Comparison of ENCODE assay signal across 28 mouse cellular contexts in the genomic region with DNA sequence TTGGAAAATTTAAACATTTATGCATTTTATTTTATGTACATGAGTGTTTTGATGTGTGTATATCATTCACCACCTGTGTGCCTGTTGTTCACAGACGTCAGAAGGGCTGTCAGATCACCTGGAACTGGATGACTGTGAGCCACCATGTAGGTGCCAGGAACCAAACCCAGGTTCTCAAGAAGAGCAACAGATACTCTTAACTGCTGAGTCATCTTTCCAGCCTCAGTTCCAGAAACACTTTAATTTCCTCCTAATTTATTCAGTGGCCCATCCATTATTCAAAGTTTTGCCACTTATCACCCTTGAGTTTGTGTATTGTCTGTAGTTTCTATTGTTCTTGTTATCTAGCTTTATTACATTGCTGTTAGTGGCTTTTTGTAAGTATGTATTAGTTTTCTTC. TPM values are rescaled to one million over a fixed set of nuclear protein-coding genes. Genes with fewer than 3 reads are reported as not detected.
DNase-seq lines count a peak whose midpoint lies in the region; ATAC-seq and TF ChIP-seq lines count a peak whose summit lies in the region.
"Had no signal": no experiment of that assay in that cellular context is flagged by ENCODE, and none has a peak within 500 bp of the region (broad histone marks: within the 10 kb centered on the region; RNA-seq: fewer than 3 reads in every experiment).

No protein-coding gene starts in this region.

- H3K4me1 ChIP-seq in liver, embryonic 11.5 days (replicated peaks; ENCODE audit: control insufficient read depth, insufficient read depth, low read length) = no peaks in the 10 kb centered on the region; the same call in 1 of the 2 replicates
- H3K4me1 ChIP-seq in liver, embryonic 16.5 days (ENCODE audit: control insufficient read depth, low read depth, low read length) = peaks cover 8% of the 10 kb centered on the region
- H3K4me1 ChIP-seq in heart, embryonic 11.5 days (ENCODE audit: control insufficient read depth, insufficient read depth, low read length) = no peaks in the 10 kb centered on the region
- no peaks in the 10 kb centered on the region for H3K4me1 ChIP-seq in midbrain, embryonic 15.5 days
- H3K4me1 ChIP-seq in hindbrain, postnatal 0 days (ENCODE audit: insufficient read depth, low read length) = no peaks in the 10 kb centered on the region
- H3K4me1 ChIP-seq: embryonic facial prominence, embryonic 12.5 days; forebrain, embryonic 10.5 days; heart, embryonic 10.5 days; heart, embryonic 15.5 days; hindbrain, embryonic 10.5 days had no signal

- H3K36me3 ChIP-seq in liver, embryonic 11.5 days (ENCODE audit: control insufficient read depth, insufficient read depth, low read length) = no peaks in the 10 kb centered on the region
- H3K36me3 ChIP-seq in liver, embryonic 16.5 days (ENCODE audit: control insufficient read depth, insufficient read depth) = no peaks in the 10 kb centered on the region
- H3K36me3 ChIP-seq in heart, embryonic 11.5 days (ENCODE audit: control insufficient read depth, insufficient read depth, low read length) = no peaks in the 10 kb centered on the region
- no peaks in the 10 kb centered on the region for H3K36me3 ChIP-seq in midbrain, embryonic 15.5 days (replicated peaks)
- H3K36me3 ChIP-seq in hindbrain, postnatal 0 days (ENCODE audit: insufficient read depth, low read length) = no peaks in the 10 kb centered on the region
- H3K36me3 ChIP-seq: embryonic facial prominence, embryonic 12.5 days; forebrain, embryonic 10.5 days; heart, embryonic 10.5 days; heart, embryonic 15.5 days; hindbrain, embryonic 10.5 days had no signal

- H3K9ac ChIP-seq in liver, embryonic 11.5 days (ENCODE audit: low read depth, low read length) = no peak overlapping the region
- H3K9ac ChIP-seq in liver, embryonic 16.5 days (ENCODE audit: low read depth, low read length) = no peak overlapping the region
- H3K9ac ChIP-seq in heart, embryonic 11.5 days (ENCODE audit: low read depth, low read length) = no peak overlapping the region
- no peak overlapping the region for H3K9ac ChIP-seq in midbrain, embryonic 15.5 days
- H3K9ac ChIP-seq in hindbrain, postnatal 0 days (replicated peaks; ENCODE audit: low read length) = no peak overlapping the region
- H3K9ac ChIP-seq: embryonic facial prominence, embryonic 12.5 days; heart, embryonic 15.5 days; hindbrain, embryonic 14.5 days had no signal

- no peak for ATAC-seq in liver, embryonic 11.5 days (replicated peaks; ENCODE audit: low FRiP score)
- peak; percentile 47 for ATAC-seq in erythroid progenitor cell, adult 5-6 weeks (replicated peaks; ENCODE audit: low FRiP score, poor library complexity, severe bottlenecking)
- ATAC-seq in liver, embryonic 16.5 days (ENCODE audit: low read depth) = 0 out of 2 replicates have a peak, but pooled peaks have one; percentile 11
- ATAC-seq in heart, embryonic 11.5 days (replicated peaks; ENCODE audit: insufficient number of reproducible peaks, low FRiP score, low TSS enrichment) = no peak
- no peak for ATAC-seq in midbrain, embryonic 15.5 days (replicated peaks)
- no peak for ATAC-seq in hindbrain, postnatal 0 days
- ATAC-seq: activated CD4-positive, CD25-positive, alpha-beta regulatory T cell, adult 4 months; CD4-positive, CD25-positive, alpha-beta regulatory T cell, adult 4 months; forebrain, embryonic 14.5 days; intestine, embryonic 16.5 days; Patski had no signal

- H3K4me3 ChIP-seq in liver, embryonic 11.5 days (ENCODE audit: low read depth, low read length) = no peak overlapping the region
- H3K4me3 ChIP-seq in liver, embryonic 16.5 days (ENCODE audit: low read depth, low read length) = peak overlapping the region; percentile 22; the same call in 1 of the 2 replicates
- no peak overlapping the region for H3K4me3 ChIP-seq in heart, embryonic 11.5 days (ENCODE audit: low read depth, low read length)
- no peak overlapping the region for H3K4me3 ChIP-seq in midbrain, embryonic 15.5 days
- H3K4me3 ChIP-seq in hindbrain, postnatal 0 days (ENCODE audit: low read length) = no peak overlapping the region
- H3K4me3 ChIP-seq: embryonic facial prominence, embryonic 12.5 days; forebrain, embryonic 10.5 days; heart, embryonic 10.5 days; heart, embryonic 15.5 days; hindbrain, embryonic 10.5 days had no signal

- DNase-seq in liver = peak; percentile 19
- no peak for DNase-seq in liver, embryonic 11.5 days (ENCODE audit: low spot score)
- DNase-seq in hindbrain, postnatal 0 days (ENCODE audit: low spot score) = no peak
- DNase-seq: adrenal gland, postnatal 14 days; B cell, adult 2 months; cerebellum, adult 2 months; cerebellum, postnatal 14 days; heart, adult 18-20 months had no signal

- no peak overlapping the region for H3K4me2 ChIP-seq in liver, embryonic 11.5 days
- no peak overlapping the region for H3K4me2 ChIP-seq in liver, embryonic 16.5 days (ENCODE audit: low read depth, low read length)
- H3K4me2 ChIP-seq in heart, embryonic 11.5 days = no peak overlapping the region
- no peak overlapping the region for H3K4me2 ChIP-seq in midbrain, embryonic 15.5 days
- H3K4me2 ChIP-seq in hindbrain, postnatal 0 days (ENCODE audit: low read depth, low read length) = no peak overlapping the region
- H3K4me2 ChIP-seq: embryonic facial prominence, embryonic 12.5 days; heart, embryonic 15.5 days; hindbrain, embryonic 14.5 days had no signal

- WGBS in liver, embryonic 11.5 days = 52% methylated on average over 1 of the region's 1 CpGs
- WGBS in liver, embryonic 16.5 days (ENCODE audit: insufficient replicate concordance) = 47% methylated on average over 1 of the region's 1 CpGs
- 59% methylated on average over 1 of the region's 1 CpGs for WGBS in heart, embryonic 11.5 days (ENCODE audit: insufficient replicate concordance)
- WGBS in midbrain, embryonic 15.5 days = 85% methylated on average over 1 of the region's 1 CpGs
- WGBS in hindbrain, postnatal 0 days = 69% methylated on average over 1 of the region's 1 CpGs

- TF ChIP-seq CTCF in hindbrain, postnatal 0 days (IDR thresholded peaks at IDR 0.05; ENCODE audit: low read depth) = no peak

- H3K9me3 ChIP-seq in liver, embryonic 11.5 days (ENCODE audit: control insufficient read depth, low read length) = no peaks in the 10 kb centered on the region
- H3K9me3 ChIP-seq in liver, embryonic 16.5 days (replicated peaks; ENCODE audit: control insufficient read depth, low read length) = no peaks in the 10 kb centered on the region
- no peaks in the 10 kb centered on the region for H3K9me3 ChIP-seq in heart, embryonic 11.5 days (replicated peaks; ENCODE audit: control insufficient read depth, low read length)
- H3K9me3 ChIP-seq in midbrain, embryonic 15.5 days = no peaks in the 10 kb centered on the region
- no peaks in the 10 kb centered on the region for H3K9me3 ChIP-seq in hindbrain, postnatal 0 days (ENCODE audit: low read length)
- H3K9me3 ChIP-seq: embryonic facial prominence, embryonic 12.5 days; heart, embryonic 10.5 days; heart, embryonic 15.5 days; hindbrain, embryonic 10.5 days had no signal

- no peaks in the 10 kb centered on the region for H3K27me3 ChIP-seq in liver, embryonic 11.5 days (replicated peaks; ENCODE audit: control insufficient read depth, insufficient read depth, low read length)
- no peaks in the 10 kb centered on the region for H3K27me3 ChIP-seq in liver, embryonic 16.5 days (ENCODE audit: control insufficient read depth, insufficient read depth, low read depth, low read length)
- H3K27me3 ChIP-seq in heart, embryonic 11.5 days (ENCODE audit: control insufficient read depth, insufficient read depth, low read length) = no peaks in the 10 kb centered on the region
- no peaks in the 10 kb centered on the region for H3K27me3 ChIP-seq in midbrain, embryonic 15.5 days (replicated peaks)
- no peaks in the 10 kb centered on the region for H3K27me3 ChIP-seq in hindbrain, postnatal 0 days (ENCODE audit: insufficient read depth, low read length)
- H3K27me3 ChIP-seq: embryonic facial prominence, embryonic 12.5 days; heart, embryonic 15.5 days; Patski had no signal

- no peak overlapping the region for H3K27ac ChIP-seq in liver, embryonic 11.5 days (ENCODE audit: low read depth, low read length)
- no peak overlapping the region for H3K27ac ChIP-seq in liver, embryonic 16.5 days (ENCODE audit: low read length)
- no peak overlapping the region for H3K27ac ChIP-seq in heart, embryonic 11.5 days (ENCODE audit: low read depth, low read length)
- H3K27ac ChIP-seq in midbrain, embryonic 15.5 days = no peak overlapping the region
- no peak overlapping the region for H3K27ac ChIP-seq in hindbrain, postnatal 0 days
- H3K27ac ChIP-seq: embryonic facial prominence, embryonic 12.5 days; forebrain, embryonic 10.5 days; heart, embryonic 10.5 days; heart, embryonic 15.5 days; hindbrain, embryonic 10.5 days; hindbrain, embryonic 14.5 days had no signal

RNA-seq across cellular contexts. Expression of gene Clec4e, which starts 7.0 kb away (rescaled TPM):
- 0.32 and 0.38 TPM in 2 replicates for polyA plus RNA-seq in liver, embryonic 11.5 days (2014; fragmentation: Nextera tagmentation; extraction: Ambion mirVana)
- total RNA-seq in erythroid progenitor cell, adult 5-6 weeks (2015; ENCODE audit: low replicate concordance) = 7.9 and 10.5 TPM in 2 replicates
- 6.0 and 6.1 TPM in 2 replicates for total RNA-seq in erythroid progenitor cell, adult 5-6 weeks (2017; ENCODE audit: low replicate concordance)
- 1.4 and 1.6 TPM in 2 replicates for polyA plus RNA-seq in liver, embryonic 16.5 days (2015; fragmentation: Nextera tagmentation; extraction: Ambion mirVana)
- polyA plus RNA-seq in heart, embryonic 11.5 days (2014; fragmentation: Nextera tagmentation; extraction: Ambion mirVana) = 0.10 TPM in 1 of 2 replicates, not detected in the other
- polyA plus RNA-seq in midbrain, embryonic 15.5 days (2015; fragmentation: Nextera tagmentation; extraction: Ambion mirVana) = not detected in 2 replicates
- not detected in 2 replicates for total RNA-seq in hindbrain, postnatal 0 days (2014; rRNA removed)
- polyA plus RNA-seq in hindbrain, postnatal 0 days (2015; fragmentation: Nextera tagmentation; extraction: Ambion mirVana) = 0.39 TPM in 1 of 2 replicates, not detected in the other
- total RNA-seq: gastrocnemius, adult 8-10 months had no signal
- polyA plus RNA-seq: activated CD4-positive, CD25-positive, alpha-beta regulatory T cell, adult 4 months; cerebellum, adult 2 months; embryonic facial prominence, embryonic 12.5 days; forebrain, embryonic 10.5 days; forebrain, embryonic 14.5 days; hindbrain, embryonic 10.5 days; hindbrain, embryonic 14.5 days; Patski had no signal

RNA-seq across cellular contexts. Expression of gene Vmn2r19, which starts 11.4 kb away (rescaled TPM):
- polyA plus RNA-seq in liver, embryonic 11.5 days (2014; fragmentation: Nextera tagmentation; extraction: Ambion mirVana) = not detected in 2 replicates
- total RNA-seq in erythroid progenitor cell, adult 5-6 weeks (2015; ENCODE audit: low replicate concordance) = not detected in 2 replicates
- total RNA-seq in erythroid progenitor cell, adult 5-6 weeks (2017; ENCODE audit: low replicate concordance) = not detected in 2 replicates
- not detected in 2 replicates for polyA plus RNA-seq in liver, embryonic 16.5 days (2015; fragmentation: Nextera tagmentation; extraction: Ambion mirVana)
- polyA plus RNA-seq in heart, embryonic 11.5 days (2014; fragmentation: Nextera tagmentation; extraction: Ambion mirVana) = not detected in 2 replicates
- polyA plus RNA-seq in midbrain, embryonic 15.5 days (2015; fragmentation: Nextera tagmentation; extraction: Ambion mirVana) = not detected in 2 replicates
- total RNA-seq in hindbrain, postnatal 0 days (2014; rRNA removed) = not detected in 2 replicates
- polyA plus RNA-seq in hindbrain, postnatal 0 days (2015; fragmentation: Nextera tagmentation; extraction: Ambion mirVana) = not detected in 2 replicates
- total RNA-seq: adrenal gland, adult 18-20 months; adrenal gland, postnatal 14 days; common myeloid progenitor, adult 5-6 weeks; gastrocnemius, adult 8-10 months; gastrocnemius, postnatal 4 days; heart, adult 18-20 months; heart, postnatal 25 days had no signal
- polyA plus RNA-seq: activated CD4-positive, CD25-positive, alpha-beta regulatory T cell, adult 4 months; CD4-positive, CD25-positive, alpha-beta regulatory T cell, adult 4 months; cerebellum, adult 2 months; embryonic facial prominence, embryonic 12.5 days; forebrain, embryonic 10.5 days; forebrain, embryonic 14.5 days; heart, embryonic 10.5 days; heart, embryonic 15.5 days; hindbrain, embryonic 10.5 days; hindbrain, embryonic 14.5 days; intestine, embryonic 16.5 days; Patski had no signal

RNA-seq across cellular contexts. Expression of gene Clec4d, which starts 34.8 kb away (rescaled TPM):
- 0.92 and 1.8 TPM in 2 replicates for polyA plus RNA-seq in liver, embryonic 11.5 days (2014; fragmentation: Nextera tagmentation; extraction: Ambion mirVana)
- total RNA-seq in erythroid progenitor cell, adult 5-6 weeks (2015; ENCODE audit: low replicate concordance) = 2.5 and 6.1 TPM in 2 replicates
- total RNA-seq in erythroid progenitor cell, adult 5-6 weeks (2017; ENCODE audit: low replicate concordance) = 1.1 and 2.2 TPM in 2 replicates
- 0.62 and 0.68 TPM in 2 replicates for polyA plus RNA-seq in liver, embryonic 16.5 days (2015; fragmentation: Nextera tagmentation; extraction: Ambion mirVana)
- 0.11 TPM in 1 of 2 replicates, not detected in the other for polyA plus RNA-seq in heart, embryonic 11.5 days (2014; fragmentation: Nextera tagmentation; extraction: Ambion mirVana)
- not detected in 2 replicates for polyA plus RNA-seq in midbrain, embryonic 15.5 days (2015; fragmentation: Nextera tagmentation; extraction: Ambion mirVana)
- not detected in 2 replicates for total RNA-seq in hindbrain, postnatal 0 days (2014; rRNA removed)
- polyA plus RNA-seq in hindbrain, postnatal 0 days (2015; fragmentation: Nextera tagmentation; extraction: Ambion mirVana) = not detected in 2 replicates
- total RNA-seq: gastrocnemius, adult 8-10 months had no signal
- polyA plus RNA-seq: activated CD4-positive, CD25-positive, alpha-beta regulatory T cell, adult 4 months; CD4-positive, CD25-positive, alpha-beta regulatory T cell, adult 4 months; embryonic facial prominence, embryonic 12.5 days; forebrain, embryonic 10.5 days; forebrain, embryonic 14.5 days; heart, embryonic 10.5 days; hindbrain, embryonic 10.5 days; Patski had no signal

Comparison
In these comparisons a context has a peak if more than half of its experiments do, and no peak if none do; other contexts are left out.
1. ATAC-seq: peak in erythroid progenitor cell, adult 5-6 weeks (single experiment) and liver, embryonic 16.5 days (single experiment); none in liver, embryonic 11.5 days (single experiment), heart, embryonic 11.5 days (single experiment), midbrain, embryonic 15.5 days (single experiment) and hindbrain, postnatal 0 days (single experiment).